Mouse (Mus musculus) CH12.LX (cell line): Measurements from ENCODE around the gene Grb10. TPM values are rescaled to one million over a fixed set of nuclear protein-coding genes. Genes with fewer than 3 reads are reported as not detected.
A peak's percentile ranks its signal among the peaks of the same experiment; 100 is the strongest.

ENCODE experiments used
- DNase-seq: peaks from one replicate; pipeline ENCODE4 v3.0.0-alpha.2; 2013; ENCODE audit errors: extremely low read depth
- H3K27ac ChIP-seq: 2 replicates; pipeline ENCODE4 v1.5.1; 2012; ENCODE audit warnings: low read depth, mild to moderate bottlenecking, control low read depth, moderate library complexity; ENCODE audit not compliant: insufficient read depth
- H3K27me3 ChIP-seq: replicated peaks from 2 replicates; pipeline ENCODE3; 2012; ENCODE audit warnings: inconsistent platforms
- H3K36me3 ChIP-seq, 2 experiments: replicated peaks in 1 of 2; 2 replicates each; pipeline versions ENCODE3 to v1.6.1; 2012; ENCODE audit warnings: inconsistent platforms in 1 of 2, low read length in 1 of 2, mild to moderate bottlenecking in 1 of 2, mixed read lengths in 1 of 2, moderate library complexity in 1 of 2; ENCODE audit not compliant: control insufficient read depth in 1 of 2, insufficient read depth in 1 of 2
- H3K4me1 ChIP-seq, 2 experiments: 2 replicates each; pipeline ENCODE4 v1.6.1; 2012; ENCODE audit warnings: inconsistent platforms in 1 of 2, moderate library complexity in 1 of 2; ENCODE audit not compliant: insufficient read depth in 2 of 2, control insufficient read depth in 1 of 2
- H3K4me2 ChIP-seq: 2 replicates; pipeline ENCODE4 v1.6.1; 2012; ENCODE audit warnings: low read depth, mild to moderate bottlenecking, control low read depth; ENCODE audit not compliant: poor library complexity, insufficient read depth, severe bottlenecking
- H3K4me3 ChIP-seq, 3 experiments: fragments of 150-350 bp in 1 of 3; sonication (generic) in 1 of 3; replicated peaks in 1 of 3; 2 replicates each; pipeline versions ENCODE3 to v1.5.1; 2011 to 2012; ENCODE audit warnings: low read depth in 2 of 3, low read length in 2 of 3, mild to moderate bottlenecking in 2 of 3, moderate library complexity in 2 of 3, control low read depth in 1 of 3, improper control_type of control experiment in 1 of 3, inconsistent platforms in 1 of 3, mixed read lengths in 1 of 3; ENCODE audit not compliant: poor library complexity in 1 of 3
- H3K79me2 ChIP-seq: replicated peaks from 2 replicates; pipeline ENCODE4 v1.6.1; 2012; ENCODE audit warnings: mild to moderate bottlenecking, moderate library complexity; ENCODE audit not compliant: control insufficient read depth, poor library complexity, insufficient read depth, severe bottlenecking; ENCODE audit errors: extremely low read depth
- H3K9ac ChIP-seq: 2 replicates; pipeline ENCODE4 v1.6.1; 2012; ENCODE audit warnings: low read depth, mild to moderate bottlenecking, control low read depth, moderate library complexity; ENCODE audit not compliant: insufficient read depth
- H3K9me3 ChIP-seq: replicated peaks from 2 replicates; pipeline ENCODE3; 2012; ENCODE audit warnings: low read length, inconsistent platforms, mixed read lengths
- BHLHE40 ChIP-seq: IDR thresholded peaks from 2 replicates; pipeline ENCODE4 v1.6.1; 2011; ENCODE audit warnings: mild to moderate bottlenecking, low read depth, low read length, improper control_type of control experiment
- CHD2 ChIP-seq: IDR thresholded peaks from 2 replicates; pipeline ENCODE4 v1.6.1; 2011; ENCODE audit warnings: low read length, improper control_type of control experiment
- CTCF ChIP-seq, 2 experiments: IDR thresholded peaks in 1 of 2; conservative IDR thresholded peaks in 1 of 2; 2 replicates each; pipeline ENCODE4 v1.5.1; 2011 to 2012; ENCODE audit warnings: low read depth in 2 of 2, low read length in 2 of 2, improper control_type of control experiment in 1 of 2, inconsistent platforms in 1 of 2, mild to moderate bottlenecking in 1 of 2, moderate library complexity in 1 of 2
- E2F4 ChIP-seq: IDR thresholded peaks from 2 replicates; pipeline ENCODE4 v1.6.1; 2011; ENCODE audit warnings: low read depth, low read length, improper control_type of control experiment; ENCODE audit not compliant: insufficient replicate concordance
- EP300 ChIP-seq: IDR thresholded peaks from 2 replicates; pipeline ENCODE4 v1.6.1; 2011; ENCODE audit warnings: low read length, improper control_type of control experiment
- JUN ChIP-seq: IDR thresholded peaks from 2 replicates; pipeline ENCODE4 v1.6.1; 2011; ENCODE audit warnings: low read depth, mild to moderate bottlenecking, low read length, improper control_type of control experiment, moderate library complexity; ENCODE audit not compliant: insufficient read depth
- JUND ChIP-seq: conservative IDR thresholded peaks from 2 replicates; pipeline ENCODE4 v1.6.1; 2011; ENCODE audit warnings: low read depth, low read length, improper control_type of control experiment
- KAT2A ChIP-seq: IDR thresholded peaks from 2 replicates; pipeline ENCODE4 v1.6.1; 2012; ENCODE audit warnings: low read length, improper control_type of control experiment, inconsistent platforms; ENCODE audit not compliant: insufficient replicate concordance
- MAX ChIP-seq: IDR thresholded peaks from 2 replicates; pipeline ENCODE4 v1.6.1; 2011; ENCODE audit warnings: low read length, improper control_type of control experiment
- MXI1 ChIP-seq: IDR thresholded peaks from 2 replicates; pipeline ENCODE4 v1.6.1; 2011; ENCODE audit warnings: mild to moderate bottlenecking, low read depth, low read length, improper control_type of control experiment
- MYC ChIP-seq: IDR thresholded peaks from 2 replicates; pipeline ENCODE4 v1.6.1; 2011; ENCODE audit warnings: low read depth, mild to moderate bottlenecking, improper control_type of control experiment, low read length
- POLR2A ChIP-seq: IDR thresholded peaks from 2 replicates; pipeline ENCODE4 v1.6.1; 2011; ENCODE audit warnings: low read depth, mild to moderate bottlenecking, improper control_type of control experiment, low read length
- RCOR1 ChIP-seq: conservative IDR thresholded peaks from 2 replicates; pipeline ENCODE4 v1.6.1; 2012; ENCODE audit warnings: low read depth, mild to moderate bottlenecking, inconsistent platforms, low read length, improper control_type of control experiment
- SIN3A ChIP-seq: IDR thresholded peaks from 2 replicates; pipeline ENCODE4 v1.6.1; 2012; ENCODE audit warnings: low read length, improper control_type of control experiment, inconsistent platforms
- SMC3 ChIP-seq: IDR thresholded peaks from 2 replicates; pipeline ENCODE4 v1.6.1; 2011; ENCODE audit warnings: low read depth, low read length, improper control_type of control experiment
- TBP ChIP-seq: conservative IDR thresholded peaks from 2 replicates; pipeline ENCODE4 v1.6.1; 2011; ENCODE audit warnings: low read depth, low read length, improper control_type of control experiment
- USF1 ChIP-seq: IDR thresholded peaks from 2 replicates; pipeline ENCODE4 v1.6.1; 2014; ENCODE audit warnings: low read depth, mild to moderate bottlenecking, inconsistent platforms, low read length, improper control_type of control experiment
- ZC3H11A ChIP-seq: IDR thresholded peaks from 2 replicates; pipeline ENCODE4 v1.6.1; 2012; ENCODE audit warnings: low read depth, mild to moderate bottlenecking, inconsistent platforms, low read length, improper control_type of control experiment
- ZKSCAN1 ChIP-seq: IDR thresholded peaks from 2 replicates; pipeline ENCODE4 v1.6.1; 2012; ENCODE audit warnings: low read depth, inconsistent platforms, low read length, improper control_type of control experiment, borderline replicate concordance
- ZNF384 ChIP-seq: IDR thresholded peaks from 2 replicates; pipeline ENCODE4 v1.6.1; 2012; ENCODE audit warnings: low read depth, low read length, improper control_type of control experiment, inconsistent platforms
- dilution Hi-C: fragments of 300-500 bp; cut with MboI; formaldehyde crosslinking; loops from 2 replicates; pipeline ENCODE4 v1.14.3; 2020; ENCODE audit warnings: low sequenced_read_pairs; ENCODE audit not compliant: extremely low pct_unique_long_range_greater_than_20kb, extremely low pct_ligation_motif_present
- in situ Hi-C: fragments of 300-500 bp; cut with MboI; formaldehyde crosslinking; loops from 3 replicates; pipeline ENCODE4 v1.14.3; 2019; ENCODE audit warnings: low sequenced_read_pairs, low pct_ligation_motif_present, low pct_unique_long_range_greater_than_20kb, mixed read lengths
- polyA plus RNA-seq: library from polyadenylated mRNA; unstranded; fragments of >175 nt; gene quantifications from 2 replicates; pipeline ENCODE4 v1.2.1, GENCODE M21; 2012; ENCODE audit warnings: low read depth; ENCODE audit not compliant: insufficient read length
- total RNA-seq, 2 experiments: library from RNA; depleted of rRNA; stranded (reverse); fragments of 300-350 nt in 1 of 2; fragments of >200 nt in 1 of 2; gene quantifications; 2 replicates each; pipeline ENCODE4 v1.2.3; 2012 to 2014

Gene Grb10
- total and polyA plus RNA-seq, 3 experiments: 38.4 to 189 (median 137) TPM

DNA sequence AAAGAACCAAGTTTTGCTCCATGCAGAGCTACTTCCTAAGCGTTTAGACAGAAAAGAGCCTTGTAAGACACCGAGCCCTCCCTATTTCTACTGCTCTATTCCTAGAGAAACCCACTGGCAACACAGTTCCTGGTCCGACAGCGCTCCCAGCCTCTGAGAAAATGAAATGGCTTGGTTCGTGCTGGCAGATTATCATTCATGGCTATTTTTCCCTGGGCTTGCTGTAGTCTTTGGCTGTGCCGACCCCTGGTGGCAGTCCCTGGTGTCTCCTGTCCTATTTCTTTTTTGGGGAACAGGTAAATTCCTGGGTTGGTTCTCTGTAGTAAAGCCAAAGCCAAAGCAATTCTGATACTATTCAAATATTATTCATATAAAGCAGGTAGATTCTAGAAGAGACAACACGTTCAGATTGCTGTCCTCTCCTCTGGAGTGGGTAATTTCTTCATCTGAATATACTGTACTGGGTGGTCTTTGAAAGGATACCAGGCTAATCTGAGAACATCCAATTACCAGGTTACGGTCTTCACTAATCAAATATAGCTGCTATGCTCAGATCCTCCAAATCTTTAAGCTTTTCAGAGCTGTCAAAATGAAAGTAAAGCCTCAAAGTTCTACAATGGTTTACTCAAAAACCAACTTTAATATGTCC lies 65.0 kb downstream of the Grb10 start (continued):
- TF ChIP-seq MXI1: peak; percentile 82
- TF ChIP-seq E2F4: peak; percentile 45; the same call in 1 of the 2 replicates
- peak; percentile 59; the same call in 1 of the 2 replicates for TF ChIP-seq MAX
- TF ChIP-seq SMC3: peak; percentile 100
- TF ChIP-seq, all 38 proteins: peak for 25

DNA sequence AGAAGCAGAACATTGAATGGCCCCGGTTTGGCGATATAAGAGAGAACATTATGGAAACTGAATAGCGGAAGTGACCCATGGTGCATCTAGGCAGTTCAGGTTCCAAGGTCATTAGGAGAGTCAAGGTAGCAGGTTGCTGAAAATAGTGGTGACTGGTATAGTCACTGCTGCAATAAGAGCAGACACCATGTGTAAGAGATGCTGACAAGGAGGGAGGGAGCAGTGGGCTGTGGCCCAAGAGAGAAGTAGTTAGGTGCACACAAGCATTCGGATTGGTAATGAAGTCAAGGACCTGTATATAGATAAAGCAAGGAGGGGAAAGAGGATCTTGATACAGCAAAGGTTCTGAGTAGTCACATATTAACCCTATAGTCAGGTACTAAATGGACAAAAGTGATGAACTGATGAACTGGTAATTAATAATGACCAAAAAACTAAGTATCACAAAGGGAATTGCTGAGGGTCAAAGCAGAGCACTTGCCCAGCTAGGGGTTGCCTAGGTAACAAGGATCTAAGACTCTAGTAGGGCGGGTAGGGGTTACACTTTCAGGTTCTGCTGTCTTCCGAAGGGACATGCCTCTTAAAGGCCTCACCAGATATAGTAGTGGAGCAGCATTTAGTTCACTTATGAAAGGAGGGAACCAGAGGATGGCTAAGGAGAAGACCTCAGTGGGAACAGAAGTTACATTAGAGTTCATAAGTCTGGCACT lies 65.9 kb downstream of the Grb10 start:
- Histone ChIP-seq H3K9ac (0 out of 2 replicates have a peak overlapping the region, but pooled peaks have one; percentile 25), H3K27me3 (no peaks in the 10 kb centered on the region), H3K79me2 (no peaks in the 10 kb centered on the region), H3K9me3 (peaks cover 12% of the 10 kb centered on the region), H3K4me1 (peaks cover 5 to 49% of the 10 kb centered on the region in 2 experiments; a peak in 3 of 4 replicates), H3K36me3 (no peaks in the 10 kb centered on the region), H3K27ac (no peak overlapping the region), H3K4me2 (no peak overlapping the region), H3K4me3 (no peak overlapping the region)
- DNase-seq: no peak
- TF ChIP-seq ZKSCAN1 (no peak), JUND (no peak), TBP (no peak), ZC3H11A (no peak), E2F4 (no peak), RCOR1 (no peak), JUN (no peak)
- dilution Hi-C loops: loop anchor here (25.0 kb wide), 1 partner anchor 160 kb away; the partner anchor contains the start of gene Fignl1
- in situ Hi-C loops: loop anchor here (5.0 to 25.0 kb wide), 4 partner anchors 160 to 578 kb away; partner anchors contain the start of genes Ikzf1, Spata48 and Zpbp

DNA sequence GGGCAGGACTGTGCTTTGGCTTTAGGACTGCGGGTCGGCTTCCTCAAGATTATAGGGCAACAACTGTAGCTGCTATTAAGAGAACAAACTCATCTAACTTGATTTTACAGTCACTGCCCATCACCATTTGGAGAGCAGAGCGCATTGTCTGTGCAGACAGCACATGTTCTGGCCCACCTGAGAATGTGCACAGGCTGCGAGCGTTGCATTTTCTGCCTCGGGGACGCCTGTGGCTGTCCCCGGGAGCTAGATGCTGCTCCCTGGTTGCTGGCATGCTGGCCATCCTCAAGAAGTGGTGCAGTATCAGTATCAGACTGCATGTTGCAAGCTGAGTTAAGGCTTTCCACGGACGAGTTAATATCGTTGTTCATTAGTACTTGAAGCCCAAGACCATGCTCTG lies 68.2 kb downstream of the Grb10 start:
- no peak for TF ChIP-seq USF1
- no peak for TF ChIP-seq JUN
- TF ChIP-seq POLR2A: no peak
- no peak for TF ChIP-seq ZNF384
- no peak for TF ChIP-seq MAX
- TF ChIP-seq SMC3: no peak
- TF ChIP-seq CHD2: no peak
- no peak for TF ChIP-seq EP300
- no peak for TF ChIP-seq ZKSCAN1
- TF ChIP-seq ZC3H11A: no peak
- TF ChIP-seq BHLHE40: no peak
- TF ChIP-seq KAT2A: no peak
- TF ChIP-seq SIN3A: no peak
- TF ChIP-seq E2F4: no peak
- TF ChIP-seq MYC: no peak
- no peak for TF ChIP-seq CTCF (conservative IDR thresholded peaks at IDR 0.05 in 1 of 2, IDR thresholded peaks at IDR 0.05 in 1 of 2; ENCODE audit: low read depth in 2 of 2, low read length in 2 of 2)
- no peak for DNase-seq
- no peaks in the 10 kb centered on the region for H3K79me2 ChIP-seq
- H3K4me1 ChIP-seq: peaks cover 12 to 67% of the 10 kb centered on the region in 2 experiments
- in situ Hi-C loops (loop anchor here (5.0 to 25.0 kb wide), 4 partner anchors 158 to 575 kb away; partner anchors contain the start of genes Ikzf1, Spata48 and Zpbp), dilution Hi-C loops (loop anchor here (25.0 kb wide), 1 partner anchor 158 kb away; the partner anchor contains the start of gene Fignl1)
- H3K4me3 ChIP-seq: no peak overlapping the region
- no peaks in the 10 kb centered on the region for H3K36me3 ChIP-seq
- H3K27me3 ChIP-seq: no peaks in the 10 kb centered on the region
- no peak overlapping the region for H3K27ac ChIP-seq
- no peak overlapping the region for H3K4me2 ChIP-seq
- no peak overlapping the region for H3K9ac ChIP-seq
- peaks cover 12% of the 10 kb centered on the region for H3K9me3 ChIP-seq
